Mouse (Mus musculus) lung, adult 2 months (tissue): ENCODE results near the gene Mdga2.

Source experiments
- CTCF ChIP-seq: fragments of 200-500 bp; IDR thresholded peaks from 2 replicates; pipeline ENCODE4 v1.5.1; 2011; ENCODE audit warnings: mild to moderate bottlenecking, low read length, control low read depth; ENCODE audit not compliant: insufficient read depth
- POLR2A ChIP-seq: fragments of 200-500 bp; IDR thresholded peaks from 2 replicates; pipeline ENCODE4 v1.6.1; 2011; ENCODE audit warnings: low read depth, mild to moderate bottlenecking, control low read depth, low read length, borderline replicate concordance; ENCODE audit errors: extremely low read depth

- TF ChIP-seq CTCF (no peak), POLR2A (no peak)
Measured at GRCm38 (mm10) chr12:67267409-67267808, 45.1 kb upstream of the Mdga2 start.
